Mouse (Mus musculus) left cerebral cortex, adult 18-20 months (tissue): Measurements from ENCODE around the gene Flvcr2. TPM values are rescaled to one million over a fixed set of nuclear protein-coding genes. Genes with fewer than 3 reads are reported as not detected.

Source experiments
- DNase-seq, 2 experiments: peaks; one replicate each; pipeline ENCODE4 v3.0.0; 2021 to 2022; ENCODE audit warnings: low spot score in 2 of 2, mixed read lengths in 1 of 2
- total RNA-seq, 2 experiments: library from RNA; stranded (reverse); gene quantifications; 2 replicates each; pipeline ENCODE4 v1.2.3; 2021

The Flvcr2 gene
- total RNA-seq, 2 experiments from 2014 or later, result 1.3 to 2.3 TPM

- peak; percentile 61 to 71 for DNase-seq
Measured at GRCm38 (mm10) chr12:85729022-85729944, 17.1 kb upstream of the Flvcr2 start.

- no peak for DNase-seq
Measured at GRCm38 (mm10) chr12:85729945-85730290, 16.4 kb upstream of the Flvcr2 start.

- no peak for DNase-seq
Measured at GRCm38 (mm10) chr12:85736203-85736602, 10.1 kb upstream of the Flvcr2 start.

GRCm38 (mm10) chr12:85736960-85737359 lies 9.4 kb upstream of the Flvcr2 start:
- peak; percentile 43 to 49 for DNase-seq

- no peak for DNase-seq
Measured at GRCm38 (mm10) chr12:85746696-85747219, 419 bp downstream of the Flvcr2 start.

- no peak for DNase-seq
Measured at GRCm38 (mm10) chr12:85747343-85747742, 1.0 kb downstream of the Flvcr2 start.

GRCm38 (mm10) chr12:85749861-85750260 lies 3.5 kb downstream of the Flvcr2 start:
- no peak for DNase-seq

GRCm38 (mm10) chr12:85752116-85752515 lies 5.8 kb downstream of the Flvcr2 start:
- no peak for DNase-seq

- DNase-seq, result no peak
Measured at GRCm38 (mm10) chr12:85753223-85753622, 6.9 kb downstream of the Flvcr2 start.

GRCm38 (mm10) chr12:85754611-85755265 lies 8.4 kb downstream of the Flvcr2 start:
- DNase-seq, result no peak

- no peak for DNase-seq
Measured at GRCm38 (mm10) chr12:85756455-85756854, 10.1 kb downstream of the Flvcr2 start.

GRCm38 (mm10) chr12:85757074-85757473 lies 10.7 kb downstream of the Flvcr2 start:
- no peak for DNase-seq

GRCm38 (mm10) chr12:85758741-85759140 lies 12.4 kb downstream of the Flvcr2 start:
- DNase-seq, result no peak

- no peak for DNase-seq
Measured at GRCm38 (mm10) chr12:85761471-85761870, 15.1 kb downstream of the Flvcr2 start.

GRCm38 (mm10) chr12:85764686-85765085 lies 18.3 kb downstream of the Flvcr2 start:
- DNase-seq, result no peak

- no peak for DNase-seq
Measured at GRCm38 (mm10) chr12:85766287-85766686, 19.9 kb downstream of the Flvcr2 start.

- no peak for DNase-seq
Measured at GRCm38 (mm10) chr12:85767750-85768149, 21.4 kb downstream of the Flvcr2 start.

GRCm38 (mm10) chr12:85771356-85771755 lies 25.0 kb downstream of the Flvcr2 start:
- no peak for DNase-seq

GRCm38 (mm10) chr12:85778962-85779361 lies 32.6 kb downstream of the Flvcr2 start:
- no peak for DNase-seq

GRCm38 (mm10) chr12:85779707-85780106 lies 33.4 kb downstream of the Flvcr2 start:
- DNase-seq, result no peak

- DNase-seq, result no peak
Measured at GRCm38 (mm10) chr12:85781606-85782005, 35.3 kb downstream of the Flvcr2 start.
